Mouse (Mus musculus): ENCODE data around the gene Sdhb.

DNA sequence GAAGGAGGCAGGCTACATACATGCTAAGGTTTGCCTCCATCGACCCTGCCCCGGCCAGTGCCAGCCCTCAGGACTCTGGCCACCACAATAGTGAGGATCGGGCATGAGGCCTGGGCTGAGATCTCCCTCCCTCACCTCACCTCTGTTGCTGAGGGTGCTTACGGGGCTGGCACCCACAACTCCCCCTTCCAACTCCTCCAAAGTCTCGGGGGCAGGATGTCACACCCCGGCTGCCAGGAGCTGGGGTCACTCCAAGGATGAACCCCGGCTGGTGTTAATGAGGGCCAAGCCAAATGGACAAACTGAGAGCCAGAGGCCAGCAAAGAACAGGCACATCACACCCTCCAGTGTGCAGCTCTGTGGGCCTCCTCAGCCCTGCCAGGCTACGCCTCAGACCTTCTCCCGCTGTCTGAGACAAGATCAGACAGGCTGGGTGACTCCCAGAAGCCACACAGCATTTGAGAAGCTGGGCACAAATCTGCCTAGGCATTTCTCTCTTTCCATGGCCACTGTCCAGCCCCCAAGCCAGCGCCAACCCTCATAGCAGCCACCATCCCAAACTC, 48.7 kb upstream of the Sdhb start:
- TF ChIP-seq CTCF (conservative IDR thresholded peaks at IDR 0.05; ENCODE audit: insufficient read depth, insufficient read length, low read depth, low read length) (no peak), POLR2A (IDR thresholded peaks at IDR 0.05; ENCODE audit: low read depth, low read length) (no peak)
